In genomic region chr8:118433553-118434180, GRCm38 (mm10) we compare ENCODE assay signal across 23 mouse cellular contexts.
DNase-seq lines count a peak whose midpoint lies in the region; ATAC-seq and TF ChIP-seq lines count a peak whose summit lies in the region.
"Had no signal": no experiment of that assay in that cellular context is flagged by ENCODE, and none has a peak within 500 bp of the region (broad histone marks: within the 10 kb centered on the region; RNA-seq: fewer than 3 reads in every experiment).

No protein-coding gene starts in this region.

- peak overlapping the region; percentile 63 for H3K27ac ChIP-seq in gastrocnemius, adult 2 months
- no peak overlapping the region for H3K27ac ChIP-seq in kidney, postnatal 0 days
- H3K27ac ChIP-seq in heart, postnatal 0 days (ENCODE audit: low read depth): peak overlapping the region; percentile 52
- H3K27ac ChIP-seq: forebrain, embryonic 10.5 days; heart, embryonic 13.5 days; hindbrain, embryonic 14.5 days; intestine, embryonic 15.5 days; kidney, embryonic 15.5 days; stomach, embryonic 15.5 days had no signal

- WGBS in kidney, postnatal 0 days: 67% methylated on average over 3 of the region's 3 CpGs
- 73% methylated on average over 3 of the region's 3 CpGs for WGBS in heart, postnatal 0 days

- no peak overlapping the region for H3K9ac ChIP-seq in kidney, postnatal 0 days (ENCODE audit: low read depth, low read length)
- no peak overlapping the region for H3K9ac ChIP-seq in heart, postnatal 0 days (replicated peaks; ENCODE audit: low read depth, low read length)
- H3K9ac ChIP-seq: forebrain, postnatal 0 days; heart, embryonic 13.5 days; hindbrain, embryonic 14.5 days; intestine, embryonic 15.5 days; kidney, embryonic 15.5 days; liver, postnatal 0 days; stomach, embryonic 15.5 days had no signal

- TF ChIP-seq EP300 in heart, postnatal 0 days (IDR thresholded peaks at IDR 0.05; ENCODE audit: low read depth): peak; percentile 75

- H3ac ChIP-seq in C2C12 (ENCODE audit: control insufficient read depth, insufficient read length, low read depth): no peak overlapping the region

- no peaks in the 10 kb centered on the region for H3K27me3 ChIP-seq in kidney, postnatal 0 days (ENCODE audit: insufficient read depth, low read length)
- no peaks in the 10 kb centered on the region for H3K27me3 ChIP-seq in C2C12 (ENCODE audit: control insufficient read depth, insufficient read depth, insufficient read length)
- no peaks in the 10 kb centered on the region for H3K27me3 ChIP-seq in heart, postnatal 0 days (ENCODE audit: control insufficient read depth, insufficient read depth, low read length)
- H3K27me3 ChIP-seq: heart, embryonic 13.5 days; intestine, embryonic 15.5 days; kidney, embryonic 15.5 days; stomach, embryonic 15.5 days had no signal

- no peaks in the 10 kb centered on the region for H3K79me3 ChIP-seq in C2C12 (ENCODE audit: low read depth)

- no peaks in the 10 kb centered on the region for H3K79me2 ChIP-seq in C2C12 (ENCODE audit: control insufficient read depth, insufficient read depth)

- H3K4me3 ChIP-seq in gastrocnemius, adult 2 months: no peak overlapping the region
- no peak overlapping the region for H3K4me3 ChIP-seq in kidney, postnatal 0 days (replicated peaks; ENCODE audit: low read depth, low read length)
- H3K4me3 ChIP-seq in C2C12 (ENCODE audit: insufficient read depth, poor library complexity, severe bottlenecking): no peak overlapping the region
- no peak overlapping the region for H3K4me3 ChIP-seq in heart, postnatal 0 days (ENCODE audit: low read depth, low read length)
- H3K4me3 ChIP-seq: forebrain, embryonic 10.5 days; heart, embryonic 13.5 days; intestine, embryonic 15.5 days; kidney, embryonic 15.5 days; stomach, embryonic 15.5 days had no signal

- no peaks in the 10 kb centered on the region for H3K9me3 ChIP-seq in kidney, postnatal 0 days (replicated peaks; ENCODE audit: low read length)
- H3K9me3 ChIP-seq in heart, postnatal 0 days (replicated peaks; ENCODE audit: control insufficient read depth, low read length): no peaks in the 10 kb centered on the region
- H3K9me3 ChIP-seq: forebrain, embryonic 10.5 days; heart, embryonic 13.5 days; intestine, embryonic 15.5 days; kidney, embryonic 15.5 days; stomach, embryonic 15.5 days had no signal

- ATAC-seq in kidney, postnatal 0 days (replicated peaks; ENCODE audit: low FRiP score, low read depth): no peak
- peak; percentile 55 for ATAC-seq in heart, postnatal 0 days (ENCODE audit: insufficient read depth, low read depth)
- ATAC-seq: intestine, embryonic 15.5 days; liver, postnatal 0 days had no signal

- no peaks in the 10 kb centered on the region for H3K4me1 ChIP-seq in kidney, postnatal 0 days (replicated peaks; ENCODE audit: insufficient read depth, low read length)
- H3K4me1 ChIP-seq in heart, postnatal 0 days (ENCODE audit: control insufficient read depth, insufficient read depth): peaks cover 19% of the 10 kb centered on the region
- H3K4me1 ChIP-seq: forebrain, embryonic 10.5 days; intestine, embryonic 15.5 days; kidney, embryonic 15.5 days; stomach, embryonic 15.5 days had no signal

- intact Hi-C loops in gastrocnemius, adult 2 months (cut with DNase I): loop anchor here (5.0 kb wide), 1 partner anchor 419 kb away; no protein-coding TSS in a partner anchor
- intact Hi-C loops in gastrocnemius, postnatal 36 days (cut with DNase I): loop anchor here (5.0 kb wide), 1 partner anchor 36 kb away; no protein-coding TSS in a partner anchor

- H3K36me3 ChIP-seq in kidney, postnatal 0 days (ENCODE audit: insufficient read depth, low read length): no peaks in the 10 kb centered on the region
- no peaks in the 10 kb centered on the region for H3K36me3 ChIP-seq in C2C12 (ENCODE audit: control insufficient read depth, insufficient read depth)
- no peaks in the 10 kb centered on the region for H3K36me3 ChIP-seq in heart, postnatal 0 days (replicated peaks; ENCODE audit: control insufficient read depth, insufficient read depth, low read length)
- H3K36me3 ChIP-seq: forebrain, embryonic 10.5 days; G1E; heart, embryonic 13.5 days; intestine, embryonic 15.5 days; kidney, embryonic 15.5 days; stomach, embryonic 15.5 days had no signal

- TF ChIP-seq CTCF in gastrocnemius, adult 2 months (IDR thresholded peaks at IDR 0.05): no peak
- TF ChIP-seq CTCF in kidney, postnatal 0 days (IDR thresholded peaks at IDR 0.05; ENCODE audit: low read depth): no peak
- TF ChIP-seq CTCF in C2C12 (IDR thresholded peaks at IDR 0.05; ENCODE audit: control insufficient read depth, insufficient read depth, insufficient read length): no peak
- no peak for TF ChIP-seq CTCF in heart, postnatal 0 days (IDR thresholded peaks at IDR 0.05; ENCODE audit: low read depth)

- no peak overlapping the region for H3K4me2 ChIP-seq in kidney, postnatal 0 days (ENCODE audit: low read length)
- H3K4me2 ChIP-seq in heart, postnatal 0 days (ENCODE audit: low read depth, low read length): no peak overlapping the region
- H3K4me2 ChIP-seq: heart, embryonic 13.5 days; hindbrain, embryonic 14.5 days; intestine, embryonic 15.5 days; kidney, embryonic 15.5 days; stomach, embryonic 15.5 days had no signal

- no peak for DNase-seq in gastrocnemius, adult 2 months
- no peak for DNase-seq in gastrocnemius, postnatal 36 days
- peak; percentile 18 for DNase-seq in kidney, postnatal 0 days (ENCODE audit: low spot score)
- no peak for DNase-seq in kidney, adult 11 months
- DNase-seq in heart, postnatal 0 days (ENCODE audit: low spot score): no peak
- no peak for DNase-seq in layer of hippocampus, adult 18-20 months (ENCODE audit: low spot score in 2 of 2)
- DNase-seq in adrenal gland, adult (ENCODE audit: inconsistent age in 2 of 2, low spot score in 1 of 2): no peak
- DNase-seq: adrenal gland, postnatal 36 days; cerebellum, adult 18-20 months; cerebellum, postnatal 36 days; forebrain, postnatal 0 days; liver, postnatal 0 days; lung, postnatal 14 days; right cerebral cortex, postnatal 14 days; thymus, adult 18-20 months had no signal

TF ChIP-seq in C2C12, 6 proteins besides CTCF, POLR2A, EP300 and RAD21:
- TF ChIP-seq USF1 (IDR thresholded peaks at IDR 0.05; ENCODE audit: low read depth) (peak; percentile 37), FOSL1 (IDR thresholded peaks at IDR 0.05; ENCODE audit: insufficient read depth, low read length, poor library complexity, severe bottlenecking) (no peak)
